Mouse (Mus musculus): ENCODE measurements around the gene Myo1a.

Myo1a gene

DNA sequence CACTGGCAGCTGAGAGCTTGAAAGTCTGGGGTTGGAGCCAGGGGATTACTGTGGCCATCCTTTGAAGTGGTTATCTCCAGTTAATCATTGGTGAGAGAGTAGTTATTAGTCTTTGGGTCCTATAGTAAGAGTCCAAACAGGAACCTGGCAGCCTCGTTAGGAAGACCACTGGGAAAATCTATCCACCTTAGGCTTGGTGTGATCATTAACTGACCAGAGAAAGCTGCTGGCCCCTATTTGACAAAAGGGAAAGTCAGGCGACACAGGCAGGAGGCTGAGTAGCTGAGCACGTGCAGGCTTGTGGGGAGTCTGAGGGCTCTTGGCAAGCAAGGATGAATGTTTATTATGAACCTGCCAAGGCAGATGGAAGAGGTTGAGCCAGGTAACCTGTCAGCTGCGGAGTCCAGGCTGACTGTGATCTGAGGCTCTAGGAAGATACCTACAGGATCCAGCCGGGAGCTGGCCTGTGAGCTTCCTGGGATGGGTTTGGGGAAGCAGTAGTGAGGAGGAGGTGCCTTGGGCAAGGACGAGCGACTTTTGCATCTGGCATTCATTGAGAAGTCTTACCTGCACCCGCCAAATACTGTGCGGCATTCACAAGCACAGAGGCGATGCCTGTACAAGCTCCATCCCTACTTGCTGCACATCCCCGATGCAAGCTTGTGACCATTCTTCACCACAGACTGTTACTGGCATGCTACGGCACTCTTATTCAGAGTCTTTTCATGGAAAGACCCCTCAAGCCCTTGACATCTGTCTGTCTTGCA is 59.1 kb downstream of the Myo1a start:
- DNase-seq, result no peak

DNA sequence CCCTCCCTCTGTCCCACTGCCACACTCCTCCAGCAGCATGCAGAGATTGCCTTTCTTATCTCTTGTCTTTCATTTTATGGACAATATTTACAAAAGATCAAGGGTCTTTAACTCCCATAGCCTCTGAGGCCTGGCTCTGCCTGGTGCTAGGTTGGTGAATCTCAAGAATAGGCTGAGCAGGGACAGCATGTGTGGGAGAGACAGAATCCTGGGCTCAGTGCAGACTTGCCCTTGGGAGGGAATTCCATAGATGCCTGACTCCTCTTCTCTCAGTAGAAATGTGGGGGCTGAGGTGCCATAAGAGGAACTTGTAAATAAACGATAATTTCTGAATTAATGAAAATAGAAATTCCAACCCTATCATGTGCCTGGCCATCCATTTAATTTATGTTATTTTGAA is 61.6 kb downstream of the Myo1a start:
- DNase-seq, result no peak

Measured in thymus, postnatal 4 days (tissue).